Mouse (Mus musculus) neural tube, embryonic 11.5 days (tissue): ENCODE measurements at regions not wholly inside any gene's neighbourhood (a gene's known extent, or its start where the extent isn't known, plus 50 kb on each side); places are given as distances from the start of the nearest gene placed in this dataset.

Source experiments
- ATAC-seq: fragments of 200-750 bp; cut with Nextera tagmentation; 2 replicates; pipeline ENCODE4 v1.8.0; 2017; ENCODE audit warnings: moderate number of reproducible peaks, mild to moderate bottlenecking, moderate TSS enrichment, moderate library complexity; ENCODE audit not compliant: insufficient read depth, low FRiP score, low TSS enrichment
- DNase-seq: peaks from one replicate; pipeline ENCODE4 v3.0.0-alpha.2; 2015; ENCODE audit warnings: low spot score
- H3K27ac ChIP-seq: fragments of 300-500 bp; sonication (generic); 2 replicates; pipeline ENCODE4 v1.5.1; 2014; ENCODE audit warnings: low read depth, mild to moderate bottlenecking, low read length
- H3K27me3 ChIP-seq: fragments of 300-500 bp; sonication (generic); 2 replicates; pipeline ENCODE4 v1.6.1; 2014; ENCODE audit warnings: mild to moderate bottlenecking, low read length, mixed read lengths; ENCODE audit not compliant: control insufficient read depth, insufficient read depth
- H3K36me3 ChIP-seq: fragments of 300-500 bp; sonication (generic); 2 replicates; pipeline ENCODE4 v1.6.1; 2014; ENCODE audit warnings: mild to moderate bottlenecking, low read length, moderate library complexity, mixed read lengths; ENCODE audit not compliant: control insufficient read depth, insufficient read depth
- H3K4me1 ChIP-seq: fragments of 300-500 bp; sonication (generic); 2 replicates; pipeline ENCODE4 v1.6.1; 2014; ENCODE audit warnings: low read length, mixed read lengths; ENCODE audit not compliant: control insufficient read depth, insufficient read depth
- H3K4me2 ChIP-seq: fragments of 300-500 bp; sonication (generic); 2 replicates; pipeline ENCODE4 v1.6.1; 2014; ENCODE audit warnings: low read depth, mild to moderate bottlenecking, moderate library complexity
- H3K4me3 ChIP-seq: fragments of 300-500 bp; sonication (generic); 2 replicates; pipeline ENCODE4 v1.5.1; 2014; ENCODE audit warnings: low read depth, low read length
- H3K9ac ChIP-seq: fragments of 300-500 bp; sonication (generic); 2 replicates; pipeline ENCODE4 v1.6.1; 2014; ENCODE audit warnings: mild to moderate bottlenecking, low read length
- H3K9me3 ChIP-seq: fragments of 300-500 bp; sonication (generic); 2 replicates; pipeline ENCODE4 v1.6.1; 2016; ENCODE audit warnings: low read length; ENCODE audit not compliant: control insufficient read depth
- WGBS: fragments of 180-500 bp; shearing (Covaris S2); extraction: QIAGEN DNeasy Blood & Tissue Kit; methylation state at CpG from one replicate; pipeline ENCODE4 v1.1.7; 2014; 5-methylcytosine and 5-hydroxymethylcytosine counted together

DNA sequence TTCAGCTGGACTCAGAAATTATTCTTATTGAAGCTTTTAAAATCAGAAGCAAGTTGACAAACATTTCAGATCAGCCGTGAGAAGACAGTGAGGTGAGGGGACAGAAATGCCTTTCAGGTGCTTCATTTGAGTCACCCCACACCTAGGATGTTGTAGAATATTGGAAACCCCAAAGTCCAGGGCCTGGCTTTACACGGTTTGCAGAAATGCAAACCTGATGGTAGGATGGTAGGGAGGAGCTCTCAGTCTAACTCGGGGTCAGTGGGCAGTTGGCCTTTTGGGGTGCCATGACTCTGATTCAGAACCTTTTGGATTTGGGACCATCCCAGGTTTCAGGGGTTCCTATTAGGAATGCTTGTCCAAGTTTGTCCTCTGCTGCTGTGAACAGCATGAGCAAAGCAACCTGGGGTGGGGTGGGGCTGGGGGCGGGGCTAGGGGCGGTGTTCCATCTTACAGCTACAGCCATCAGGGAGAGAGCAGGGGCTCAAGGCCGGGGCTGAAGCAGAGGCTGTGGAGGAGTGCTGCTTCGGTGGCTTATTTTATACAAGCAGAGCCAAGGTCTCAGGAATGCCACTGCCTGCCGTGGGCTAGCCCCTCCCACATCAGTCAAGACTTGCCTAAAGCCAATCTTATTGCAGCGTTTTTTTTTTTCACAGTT lies 113.3 kb downstream of the Amer2 start:
- WGBS = 6% methylated on average over 9 of the region's 9 CpGs
- Histone ChIP-seq H3K9me3 (no peaks in the 10 kb centered on the region), H3K4me3 (peak overlapping the region; percentile 36; the same call in 1 of the 2 replicates), H3K27ac (no peak overlapping the region), H3K36me3 (no peaks in the 10 kb centered on the region), H3K9ac (no peak overlapping the region), H3K4me2 (peak overlapping the region; percentile 81), H3K27me3 (no peaks in the 10 kb centered on the region), H3K4me1 (peaks cover 8% of the 10 kb centered on the region)
- ATAC-seq (no peak), DNase-seq (peak; percentile 46)

DNA sequence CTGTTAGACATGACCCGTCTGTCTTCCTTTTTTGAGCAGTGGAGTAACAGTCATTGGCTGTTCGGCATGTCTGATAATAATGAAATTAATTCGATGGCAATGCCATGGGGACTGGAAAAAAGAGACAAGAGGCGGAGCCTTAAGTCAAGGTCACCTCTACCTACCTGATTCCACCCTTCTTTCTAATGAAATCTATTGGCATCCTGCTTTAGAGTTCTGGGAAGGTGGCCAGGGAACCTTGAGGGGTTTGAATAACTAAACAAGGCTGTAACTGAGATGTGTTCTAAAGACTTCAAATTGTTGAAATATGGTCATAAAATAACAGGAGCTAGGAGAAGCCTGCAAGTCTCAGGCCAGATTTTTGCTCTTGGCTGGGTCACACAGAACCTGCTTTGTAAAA lies 116.1 kb downstream of the Amer2 start:
- Histone ChIP-seq H3K27me3 (no peaks in the 10 kb centered on the region), H3K9ac (no peak overlapping the region), H3K9me3 (no peaks in the 10 kb centered on the region), H3K27ac (no peak overlapping the region), H3K4me3 (no peak overlapping the region), H3K4me1 (peaks cover 8% of the 10 kb centered on the region), H3K36me3 (no peaks in the 10 kb centered on the region), H3K4me2 (no peak overlapping the region)
- 87% methylated on average over 4 of the region's 4 CpGs for WGBS
- ATAC-seq (no peak), DNase-seq (no peak)

DNA sequence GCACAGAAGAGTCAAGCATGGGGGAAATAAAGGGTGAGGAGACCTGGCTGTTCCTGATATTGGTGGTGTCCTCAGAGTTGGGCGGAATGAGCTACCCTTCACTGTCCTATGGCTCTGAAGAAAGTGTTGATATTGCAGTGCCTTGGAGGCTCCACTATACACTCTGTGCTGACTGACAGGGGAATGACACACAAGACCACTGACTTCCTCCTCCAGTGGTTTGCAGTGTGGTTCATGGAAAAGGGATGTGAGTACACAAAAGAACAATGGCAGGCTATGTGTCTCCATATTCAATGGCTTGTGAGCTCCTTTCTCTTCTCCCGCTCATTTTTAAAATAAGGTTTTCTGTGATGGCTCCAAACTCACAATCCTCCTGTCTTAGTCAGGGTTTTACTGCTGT lies 117.8 kb downstream of the Amer2 start:
- Histone ChIP-seq H3K27me3 (no peaks in the 10 kb centered on the region), H3K27ac (no peak overlapping the region), H3K36me3 (no peaks in the 10 kb centered on the region), H3K4me1 (peaks cover 4% of the 10 kb centered on the region), H3K4me3 (no peak overlapping the region), H3K9ac (no peak overlapping the region), H3K4me2 (no peak overlapping the region), H3K9me3 (no peaks in the 10 kb centered on the region)
- ATAC-seq = no peak
- DNase-seq = no peak
- 93% methylated on average over 2 of the region's 2 CpGs for WGBS

- no peak for DNase-seq
- Histone ChIP-seq H3K9me3 (no peaks in the 10 kb centered on the region), H3K27ac (no peak overlapping the region), H3K9ac (no peak overlapping the region), H3K36me3 (no peaks in the 10 kb centered on the region), H3K4me1 (no peaks in the 10 kb centered on the region), H3K4me2 (no peak overlapping the region), H3K27me3 (no peaks in the 10 kb centered on the region), H3K4me3 (no peak overlapping the region)
- 90% methylated on average over 5 of the region's 5 CpGs for WGBS
- ATAC-seq = no peak
These were observed 122.4 kb downstream of the Amer2 start for GRCm38 (mm10) chr14:60495441-60495840.

GRCm38 (mm10) chr14:60502552-60502951 lies 129.5 kb downstream of the Amer2 start:
- Histone ChIP-seq H3K9ac (no peak overlapping the region), H3K4me3 (no peak overlapping the region), H3K36me3 (no peaks in the 10 kb centered on the region), H3K27me3 (no peaks in the 10 kb centered on the region), H3K9me3 (no peaks in the 10 kb centered on the region), H3K4me2 (no peak overlapping the region), H3K27ac (no peak overlapping the region), H3K4me1 (no peaks in the 10 kb centered on the region)
- 86% methylated on average over 6 of the region's 6 CpGs for WGBS
- DNase-seq = no peak
- no peak for ATAC-seq

DNA sequence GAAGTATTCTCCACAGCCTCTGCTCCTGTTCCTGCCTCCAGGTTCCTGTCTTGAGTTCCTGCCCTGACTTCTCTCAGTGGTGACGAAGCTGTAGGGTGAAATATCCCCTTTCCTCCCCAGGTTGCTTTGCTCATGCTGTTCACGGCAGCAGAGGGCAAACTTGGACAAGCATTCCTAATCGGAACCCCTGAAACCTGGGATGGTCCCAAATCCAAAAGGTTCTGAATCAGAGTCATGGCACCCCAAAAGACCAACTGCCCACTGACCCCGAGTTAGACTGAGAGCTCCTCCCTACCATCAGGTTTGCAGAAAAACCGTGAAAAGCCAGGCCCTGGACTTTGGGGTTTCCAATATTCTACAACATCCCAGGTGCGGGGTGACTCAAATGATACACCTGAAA lies 128.7 kb upstream of the Spata13 start:
- no peak overlapping the region for H3K4me2 ChIP-seq
- ATAC-seq = no peak
- H3K9me3 ChIP-seq = no peaks in the 10 kb centered on the region
- H3K27me3 ChIP-seq = no peaks in the 10 kb centered on the region
- 84% methylated on average over 6 of the region's 6 CpGs for WGBS
- no peaks in the 10 kb centered on the region for H3K4me1 ChIP-seq
- no peak for DNase-seq
- no peak overlapping the region for H3K27ac ChIP-seq
- H3K4me3 ChIP-seq = no peak overlapping the region
- no peak overlapping the region for H3K9ac ChIP-seq
- H3K36me3 ChIP-seq = no peaks in the 10 kb centered on the region

DNA sequence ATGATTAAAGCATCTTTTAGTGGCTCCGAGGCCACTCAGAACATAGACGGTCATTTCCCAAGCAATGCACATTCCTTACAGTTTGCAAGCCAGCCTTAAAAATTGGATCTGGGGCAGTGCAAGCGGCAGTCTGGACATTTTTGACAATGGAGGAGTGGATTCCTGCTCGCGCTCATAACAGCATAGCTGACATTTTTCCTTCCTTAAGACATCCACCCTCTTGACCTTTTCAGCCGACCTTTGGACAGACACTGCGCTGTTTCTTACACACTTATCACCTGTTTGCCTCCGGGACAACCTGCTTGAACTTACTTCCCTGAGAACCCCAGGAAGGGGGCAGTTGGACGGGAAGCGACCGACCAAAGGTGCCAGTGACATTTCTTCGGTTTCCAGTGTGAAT lies 127.5 kb upstream of the Spata13 start:
- Histone ChIP-seq H3K4me1 (no peaks in the 10 kb centered on the region), H3K4me2 (no peak overlapping the region), H3K27me3 (no peaks in the 10 kb centered on the region), H3K36me3 (no peaks in the 10 kb centered on the region), H3K9ac (no peak overlapping the region), H3K9me3 (no peaks in the 10 kb centered on the region), H3K27ac (no peak overlapping the region), H3K4me3 (no peak overlapping the region)
- DNase-seq (no peak), ATAC-seq (no peak)
- WGBS = 85% methylated on average over 12 of the region's 12 CpGs

DNA sequence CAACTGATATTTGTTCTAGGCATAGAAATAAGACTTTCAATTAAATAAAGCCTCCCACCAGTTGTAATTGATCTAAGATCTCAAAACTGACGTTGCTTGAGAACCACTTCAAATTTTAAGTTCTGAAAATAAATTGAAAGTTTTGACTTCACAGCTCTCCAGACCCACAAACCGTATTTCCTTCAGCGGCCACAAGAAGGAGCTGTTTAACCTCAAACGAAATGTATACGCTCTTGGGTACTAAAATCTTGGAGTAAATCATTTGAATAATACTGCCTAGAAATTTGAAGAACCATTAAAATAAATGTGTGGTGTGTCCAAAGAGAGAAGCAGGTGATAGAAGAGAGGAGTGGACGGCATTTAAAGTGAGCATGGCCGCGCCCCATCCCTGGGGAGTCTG lies 120.2 kb upstream of the Spata13 start:
- Histone ChIP-seq H3K27me3 (no peaks in the 10 kb centered on the region), H3K9ac (no peak overlapping the region), H3K4me2 (no peak overlapping the region), H3K4me3 (no peak overlapping the region), H3K4me1 (no peaks in the 10 kb centered on the region), H3K27ac (no peak overlapping the region), H3K36me3 (no peaks in the 10 kb centered on the region), H3K9me3 (no peaks in the 10 kb centered on the region)
- DNase-seq (peak; percentile 72), ATAC-seq (no peak)
- WGBS = 27% methylated on average over 8 of the region's 8 CpGs

DNA sequence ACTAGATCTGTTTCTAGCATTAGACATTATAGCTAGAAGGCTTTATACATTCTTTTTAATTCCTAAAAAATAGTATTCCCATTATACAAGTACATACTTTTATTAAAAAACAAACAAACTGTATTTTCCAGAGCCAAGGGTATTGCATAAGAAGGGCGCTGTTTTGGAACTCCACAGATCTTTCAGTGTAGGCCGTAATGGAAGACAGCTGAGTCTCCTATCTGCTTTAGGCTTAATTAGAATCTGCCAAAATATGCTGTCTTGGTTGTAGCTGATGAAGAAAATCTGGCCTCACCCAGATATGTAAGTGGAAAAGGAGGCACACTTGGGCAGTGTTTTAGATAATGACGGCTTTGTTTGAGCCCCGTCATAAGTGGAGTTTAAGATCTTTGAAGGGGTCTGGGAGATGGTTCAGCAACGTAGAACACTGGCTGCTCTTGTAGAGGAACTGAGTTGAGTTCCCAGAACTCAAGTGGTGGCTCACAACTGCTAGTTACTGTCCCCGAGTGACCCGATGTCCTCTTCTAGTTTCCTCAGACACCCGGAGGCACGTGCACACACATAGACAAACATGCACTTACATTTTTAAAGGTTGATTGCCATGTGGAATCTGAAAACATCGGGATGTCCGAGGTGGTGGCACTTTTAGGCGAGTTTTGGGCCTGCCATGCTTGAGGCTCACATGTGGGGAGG lies 118.6 kb upstream of the Spata13 start:
- no peak overlapping the region for H3K27ac ChIP-seq
- ATAC-seq = no peak
- 88% methylated on average over 12 of the region's 12 CpGs for WGBS

More for the DNA sequence above, 118.6 kb upstream of the Spata13 start:
- no peak overlapping the region for H3K4me3 ChIP-seq
- H3K9me3 ChIP-seq = no peaks in the 10 kb centered on the region
- no peaks in the 10 kb centered on the region for H3K36me3 ChIP-seq
- H3K4me2 ChIP-seq = no peak overlapping the region
- H3K4me1 ChIP-seq = no peaks in the 10 kb centered on the region
- no peak overlapping the region for H3K9ac ChIP-seq
- H3K27me3 ChIP-seq = no peaks in the 10 kb centered on the region
- DNase-seq = no peak
